Mouse (Mus musculus) C2C12 (cell line): ENCODE measurements around the gene Lats2. TPM values are rescaled to one million over a fixed set of nuclear protein-coding genes. Genes with fewer than 3 reads are reported as not detected.
"Not testable (repeated sequence)": the region's sequence is repeated elsewhere in the genome, so short reads cannot be mapped to it uniquely, and the experiment has no call there.

Experiments used
- H3K27me3 ChIP-seq: one replicate; pipeline ENCODE4 v1.6.1; 2011; ENCODE audit not compliant: control insufficient read depth, insufficient read depth, insufficient read length
- H3K36me3 ChIP-seq: one replicate; pipeline ENCODE4 v1.6.1; 2011; ENCODE audit not compliant: control insufficient read depth, insufficient read depth
- H3K4me3 ChIP-seq: one replicate; pipeline ENCODE4 v1.5.1; 2011; ENCODE audit warnings: mild to moderate bottlenecking, control low read depth; ENCODE audit not compliant: poor library complexity, insufficient read depth, severe bottlenecking
- H3K79me2 ChIP-seq: one replicate; pipeline ENCODE4 v1.6.1; 2011; ENCODE audit not compliant: control insufficient read depth, insufficient read depth
- H3K79me3 ChIP-seq: one replicate; pipeline ENCODE4 v1.6.1; 2011; ENCODE audit warnings: low read depth, control low read depth
- H3ac ChIP-seq: one replicate; pipeline ENCODE3; 2011; ENCODE audit warnings: low read depth; ENCODE audit not compliant: control insufficient read depth, insufficient read length
- CEBPB ChIP-seq: IDR thresholded peaks from one replicate; pipeline ENCODE4 v1.6.1; 2011; ENCODE audit warnings: low read depth, mild to moderate bottlenecking, control low read depth, moderate library complexity
- CTCF ChIP-seq: IDR thresholded peaks from one replicate; pipeline ENCODE4 v1.5.1; 2011; ENCODE audit not compliant: control insufficient read depth, insufficient read depth, insufficient read length
- FOSL1 ChIP-seq: IDR thresholded peaks from one replicate; pipeline ENCODE4 v1.8.0; 2011; ENCODE audit warnings: mild to moderate bottlenecking, low read length; ENCODE audit not compliant: poor library complexity, insufficient read depth, severe bottlenecking
- MAX ChIP-seq: IDR thresholded peaks from one replicate; pipeline ENCODE4 v1.6.1; 2011; ENCODE audit warnings: mild to moderate bottlenecking, control low read depth
- MYOD1 ChIP-seq: IDR thresholded peaks from one replicate; pipeline ENCODE4 v1.6.1; 2011; ENCODE audit warnings: low read depth; ENCODE audit not compliant: control insufficient read depth, insufficient read length
- MYOG ChIP-seq: IDR thresholded peaks from one replicate; pipeline ENCODE4 v1.6.1; 2011; ENCODE audit not compliant: control insufficient read depth, insufficient read length; ENCODE audit errors: extremely low read depth
- USF1 ChIP-seq: IDR thresholded peaks from one replicate; pipeline ENCODE4 v1.6.1; 2011; ENCODE audit warnings: low read depth, mild to moderate bottlenecking, control low read depth, moderate library complexity
- polyA plus RNA-seq: library from polyadenylated mRNA; unstranded; fragments of >200 nt; fragmentation: generic; extraction: Trizol; gene quantifications from one replicate; pipeline ENCODE4 v1.2.1, GENCODE M21; 2012; ENCODE audit warnings: missing spikeins

The Lats2 gene
- polyA plus RNA-seq, 1 experiment = 15.6 TPM

- Histone ChIP-seq H3K79me3 (no peaks in the 10 kb centered on the region), H3K36me3 (no peaks in the 10 kb centered on the region), H3K79me2 (no peaks in the 10 kb centered on the region), H3K4me3 (no peak overlapping the region), H3ac (no peak overlapping the region), H3K27me3 (no peaks in the 10 kb centered on the region)
- peak; percentile 7 for TF ChIP-seq CEBPB
- no peak for TF ChIP-seq USF1
These were observed 2.1 kb downstream of the Lats2 start for GRCm38 (mm10) chr14:57756094-57756493.

DNA sequence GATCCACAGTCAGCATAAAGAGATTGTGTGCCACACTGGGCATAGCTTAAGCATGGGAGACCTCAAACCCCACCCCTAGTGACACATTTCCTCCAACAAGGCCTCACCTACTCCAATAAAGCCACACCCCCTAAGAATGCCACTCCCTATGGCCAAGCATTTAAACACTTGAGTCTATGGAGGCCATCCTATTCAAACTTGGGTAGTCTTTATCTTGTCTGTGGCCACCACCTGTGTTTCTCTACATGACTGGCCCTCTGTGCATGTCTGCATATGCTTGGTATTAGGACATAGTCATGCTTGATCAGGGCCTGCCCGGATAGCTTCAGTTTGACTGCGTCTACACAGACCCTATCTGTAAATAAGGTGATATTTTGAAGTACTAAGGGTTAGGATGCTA lies 2.5 kb downstream of the Lats2 start:
- no peaks in the 10 kb centered on the region for H3K36me3 ChIP-seq
- no peaks in the 10 kb centered on the region for H3K79me3 ChIP-seq
- H3ac ChIP-seq = no peak overlapping the region
- H3K4me3 ChIP-seq = no peak overlapping the region
- H3K27me3 ChIP-seq = no peaks in the 10 kb centered on the region
- H3K79me2 ChIP-seq = no peaks in the 10 kb centered on the region
- no peak for TF ChIP-seq USF1
- no peak for TF ChIP-seq MYOG
- TF ChIP-seq MYOD1 = no peak
- TF ChIP-seq CEBPB = no peak
- TF ChIP-seq FOSL1 = no peak
- no peak for TF ChIP-seq MAX
- TF ChIP-seq CTCF = no peak

GRCm38 (mm10) chr14:57753351-57753992 lies 4.7 kb downstream of the Lats2 start:
- no peaks in the 10 kb centered on the region for H3K27me3 ChIP-seq
- no peak overlapping the region for H3ac ChIP-seq
- TF ChIP-seq MAX = no peak
- TF ChIP-seq MYOG = no peak
- no peak for TF ChIP-seq MYOD1
- no peak for TF ChIP-seq CEBPB
- no peak for TF ChIP-seq CTCF
- TF ChIP-seq USF1 = no peak
- no peak for TF ChIP-seq FOSL1
- no peak overlapping the region for H3K4me3 ChIP-seq
- no peaks in the 10 kb centered on the region for H3K79me3 ChIP-seq
- H3K36me3 ChIP-seq = no peaks in the 10 kb centered on the region
- H3K79me2 ChIP-seq = no peaks in the 10 kb centered on the region

DNA sequence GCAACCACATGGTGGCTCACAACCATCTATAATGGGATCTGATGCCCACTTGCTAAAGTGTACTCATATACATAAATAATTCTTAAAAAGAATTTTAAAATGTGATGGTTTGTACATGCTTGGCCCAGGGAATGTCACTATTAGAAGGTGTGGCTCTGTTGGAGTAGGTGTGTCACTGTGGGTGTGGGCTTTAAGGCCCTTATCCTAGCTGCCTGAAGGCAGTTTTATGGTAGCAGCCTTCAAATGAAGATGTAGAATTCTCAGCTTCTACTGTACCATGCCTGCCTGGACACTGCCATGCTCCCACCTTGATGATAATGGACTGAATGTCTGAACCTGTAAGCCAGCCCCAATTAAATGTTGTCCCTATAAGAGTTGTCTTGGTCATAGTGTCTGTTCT lies 7.2 kb downstream of the Lats2 start:
- H3K79me3 ChIP-seq, H3K36me3 ChIP-seq, H3ac ChIP-seq, H3K79me2 ChIP-seq, H3K4me3 ChIP-seq, H3K27me3 ChIP-seq: not testable (repeated sequence)

DNA sequence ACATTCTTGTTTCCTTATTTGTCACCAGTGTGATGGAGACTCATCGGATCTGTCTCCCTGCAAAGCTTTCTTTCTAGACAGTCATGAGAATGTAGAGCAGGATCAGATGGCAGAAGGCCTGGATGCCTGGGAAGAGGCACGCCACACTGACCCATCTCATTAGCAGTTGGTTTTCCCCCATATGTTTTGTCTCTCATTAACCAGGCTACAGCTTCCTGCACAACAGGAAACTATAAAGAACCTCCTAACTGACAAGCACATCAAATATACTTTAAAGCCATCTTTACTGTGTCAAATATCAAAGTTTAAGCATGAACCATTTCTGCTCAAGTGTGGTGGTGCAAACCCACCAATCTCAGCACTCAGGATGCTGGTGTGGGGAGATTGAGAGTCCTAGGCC lies 8.7 kb downstream of the Lats2 start:
- no peaks in the 10 kb centered on the region for H3K36me3 ChIP-seq
- H3ac ChIP-seq = no peak overlapping the region
- TF ChIP-seq MAX (no peak), FOSL1 (no peak), MYOG (no peak), CTCF (no peak), MYOD1 (no peak), USF1 (no peak), CEBPB (no peak)
- peaks cover 13% of the 10 kb centered on the region for H3K79me2 ChIP-seq
- peaks cover 6% of the 10 kb centered on the region for H3K79me3 ChIP-seq
- no peaks in the 10 kb centered on the region for H3K27me3 ChIP-seq
- no peak overlapping the region for H3K4me3 ChIP-seq

DNA sequence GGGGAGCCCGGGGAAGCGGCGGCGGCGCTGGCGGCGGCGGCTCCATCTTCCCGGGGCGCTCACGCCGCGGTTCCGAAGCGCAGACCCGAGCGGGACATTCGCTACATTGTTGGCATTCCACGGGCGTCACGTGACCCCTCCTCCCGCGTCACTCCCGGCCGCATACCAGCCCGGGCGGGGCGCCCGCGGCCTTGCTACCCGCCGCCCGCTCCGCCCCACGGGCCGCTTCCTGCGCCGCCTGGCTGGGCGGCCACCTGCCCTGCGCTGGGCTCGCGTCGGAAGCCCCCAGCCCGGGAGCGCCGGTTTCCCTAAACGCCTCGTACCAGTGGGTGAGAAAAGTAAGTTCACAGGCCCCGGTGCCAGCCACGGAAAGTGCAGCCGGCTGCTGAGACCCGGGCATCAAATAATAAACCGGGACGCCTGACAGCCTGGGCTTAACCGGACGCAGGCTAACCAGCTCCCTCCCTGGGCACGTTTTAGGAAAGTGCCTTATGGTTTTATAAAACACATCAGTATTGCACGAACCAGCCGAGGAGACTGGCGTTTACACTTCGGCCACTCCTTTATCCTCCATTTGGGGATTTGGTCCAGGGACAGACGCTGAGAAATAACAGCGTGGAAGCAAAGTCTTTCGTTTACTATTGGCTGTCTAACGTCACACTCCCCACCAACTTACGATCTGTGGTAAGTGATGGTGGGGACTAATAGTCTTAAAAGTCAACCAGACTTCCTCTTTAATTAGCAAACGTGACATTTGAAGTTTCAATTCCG lies 12.0 kb downstream of the Lats2 start, which contains the start of gene Gm49361:
Gm49361 (minus strand) TSS at position 103 of the 771 bp plus-strand sequence.
- Histone ChIP-seq H3K27me3 (no peaks in the 10 kb centered on the region), H3K4me3 (peak within 1 kb of the TSS; percentile 74), H3K36me3 (peaks cover 5% of the 10 kb centered on the region), H3K79me2 (peaks cover 46% of the 10 kb centered on the region), H3ac (peak within 1 kb of the TSS; percentile 100), H3K79me3 (peaks cover 37% of the 10 kb centered on the region)
- no peak for TF ChIP-seq CEBPB
- TF ChIP-seq CTCF = no peak
- TF ChIP-seq MAX = peak; percentile 41
- TF ChIP-seq MYOG = no peak
- TF ChIP-seq FOSL1 = no peak
- peak; percentile 93 for TF ChIP-seq USF1
- no peak for TF ChIP-seq MYOD1
